Mouse (Mus musculus): ENCODE results near the gene Gdpd3.

Gene Gdpd3

DNA sequence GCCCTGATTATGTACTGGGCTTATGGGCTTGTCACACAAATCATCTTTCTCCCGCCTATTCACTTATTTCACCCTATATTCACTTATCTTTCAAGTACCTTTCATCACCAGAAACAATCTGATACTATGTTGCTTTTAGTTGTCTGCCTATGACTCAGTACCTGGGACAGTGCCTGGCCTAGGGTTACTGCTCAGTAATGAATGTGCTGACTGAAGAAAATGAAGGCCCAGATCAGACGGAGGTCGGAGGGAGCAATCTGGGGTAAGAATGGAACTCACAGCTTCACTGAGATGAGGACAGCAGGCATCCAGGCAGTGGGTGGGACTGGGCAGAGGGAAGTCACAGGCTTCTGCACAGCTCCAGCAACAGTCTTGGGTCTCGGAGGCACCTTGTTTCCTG, 41.3 kb downstream of the Gdpd3 start:
- DNase-seq (ENCODE audit: low spot score) = no peak

DNA sequence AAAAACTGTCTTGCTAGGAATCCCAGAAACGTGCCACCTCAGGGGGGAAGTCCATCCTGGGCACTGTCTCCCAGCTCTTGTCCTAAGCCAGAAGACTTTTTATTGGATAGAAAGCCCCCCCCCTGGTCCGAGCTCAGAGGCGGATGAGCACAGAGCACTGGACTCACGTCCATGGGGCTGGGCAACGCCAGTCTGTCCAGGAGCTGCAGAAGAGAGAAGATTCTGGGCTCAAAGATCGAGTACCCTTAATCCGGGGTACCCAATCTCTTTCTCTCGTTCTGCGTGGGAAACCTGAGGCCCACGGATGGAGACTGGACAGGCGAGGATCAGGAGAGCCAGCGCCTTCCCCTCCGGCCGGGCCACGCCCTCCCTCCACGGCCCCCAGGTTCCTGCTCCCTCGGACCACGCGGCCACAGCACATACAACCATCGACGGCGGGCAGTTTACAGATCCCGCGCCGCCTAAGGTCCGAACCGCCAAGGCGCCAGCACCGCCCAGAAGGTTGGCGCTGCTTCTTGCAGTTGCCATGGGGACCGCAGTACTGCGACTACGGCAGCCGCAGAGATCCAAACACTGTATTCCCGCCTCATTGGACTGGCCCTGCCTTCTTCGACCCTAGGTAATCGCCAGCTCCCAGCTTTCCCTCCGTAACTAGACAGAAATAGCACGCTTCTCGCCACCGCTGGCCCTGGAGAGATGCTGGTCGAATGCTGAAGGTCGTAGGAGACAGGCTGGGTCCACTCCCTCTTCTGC, 42.7 kb downstream of the Gdpd3 start:
- peak; percentile 83 for DNase-seq (ENCODE audit: low spot score)

DNA sequence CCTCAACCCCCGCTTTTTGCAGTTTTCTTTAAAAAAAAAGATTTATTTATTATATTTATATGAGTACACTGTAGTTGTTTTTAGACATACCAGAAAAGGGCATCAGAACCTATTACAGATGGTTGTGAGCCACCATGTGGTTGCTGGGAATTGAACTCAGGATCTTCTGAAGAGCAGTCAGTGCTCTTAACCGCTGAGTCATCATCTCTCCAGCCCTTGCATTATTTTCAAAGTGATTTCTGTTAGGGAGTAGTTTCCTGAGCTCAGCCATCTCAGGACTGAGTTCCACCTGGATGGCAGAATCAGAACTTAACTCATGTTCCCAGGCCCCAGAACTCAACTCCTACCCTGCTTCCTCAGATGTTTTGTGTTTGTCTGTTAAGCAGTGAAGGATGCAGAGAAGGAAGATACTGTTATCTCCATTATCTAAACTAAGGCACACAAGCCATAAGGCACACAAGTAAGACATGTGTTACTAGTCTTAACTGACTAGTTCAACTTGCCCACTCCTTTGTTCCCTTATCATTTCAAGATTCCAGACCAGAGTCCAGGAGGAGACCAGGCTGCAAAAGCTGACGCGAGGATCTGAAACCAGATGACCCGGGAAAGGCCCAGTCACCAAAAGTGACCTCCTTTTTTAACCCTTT, 43.7 kb downstream of the Gdpd3 start:
- no peak for DNase-seq (ENCODE audit: low spot score)

DNA sequence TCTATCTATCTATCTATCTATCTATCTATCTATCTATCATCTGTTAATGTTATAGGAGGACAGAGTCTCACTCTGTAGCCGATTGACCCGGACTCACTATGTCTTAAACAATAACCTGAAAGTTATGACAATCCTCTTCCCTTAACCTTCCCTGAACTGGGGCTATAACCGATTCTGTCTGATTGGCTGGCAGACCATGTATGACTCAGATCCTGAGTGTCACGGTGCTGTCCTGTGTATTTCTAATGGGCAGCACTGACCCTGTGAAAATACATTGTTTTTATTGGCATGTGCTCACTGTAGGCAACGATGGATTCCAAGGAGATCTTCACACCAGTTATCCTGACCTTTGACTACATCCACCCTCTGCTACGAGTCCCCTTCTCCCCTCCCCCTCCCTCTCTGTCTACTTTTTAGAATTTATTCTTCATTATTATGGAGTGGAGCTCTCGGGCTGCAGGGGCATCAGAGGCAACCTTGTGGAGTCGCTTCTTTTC, 49.6 kb downstream of the Gdpd3 start:
- no peak for DNase-seq (ENCODE audit: low spot score)

DNA sequence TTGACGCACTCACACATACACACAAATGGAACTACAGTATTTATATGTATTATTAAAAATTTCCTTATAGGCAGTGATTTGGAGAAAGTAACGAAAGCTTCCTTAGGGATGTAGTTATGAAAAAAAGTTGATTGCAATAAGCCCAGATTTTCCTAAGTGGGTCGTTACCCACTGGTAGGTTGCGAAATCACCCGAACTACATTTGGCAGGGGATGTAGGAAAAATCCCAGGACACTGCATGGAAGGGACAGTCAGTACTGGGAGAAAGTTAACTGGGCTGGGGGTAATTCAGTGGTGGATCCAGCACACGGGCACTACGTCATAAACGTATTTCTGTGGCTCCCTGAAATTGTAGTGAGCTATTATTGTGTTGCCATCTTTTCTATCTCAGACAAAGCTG, 50.4 kb downstream of the Gdpd3 start:
- no peak for DNase-seq (ENCODE audit: low spot score)

DNA sequence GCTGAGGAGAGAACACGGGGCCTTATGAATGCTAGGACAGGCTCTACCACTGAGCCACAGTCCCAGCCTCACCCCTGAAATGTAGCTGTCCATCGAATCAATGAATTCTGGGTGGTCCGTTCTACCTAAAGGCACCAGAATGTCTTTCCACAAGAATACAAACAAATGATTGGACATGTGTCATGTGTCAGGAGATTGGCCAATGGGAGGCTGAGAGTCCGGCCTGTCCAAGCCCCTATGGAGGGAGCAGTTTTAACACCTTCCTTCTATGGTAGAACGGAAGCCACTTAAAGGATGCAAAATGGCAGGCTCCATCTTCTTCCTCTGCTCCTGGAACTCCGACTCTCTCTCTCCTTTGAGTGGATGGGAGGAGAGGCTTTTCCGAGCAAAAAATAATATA, 51.5 kb downstream of the Gdpd3 start:
- DNase-seq (ENCODE audit: low spot score) = no peak

DNA sequence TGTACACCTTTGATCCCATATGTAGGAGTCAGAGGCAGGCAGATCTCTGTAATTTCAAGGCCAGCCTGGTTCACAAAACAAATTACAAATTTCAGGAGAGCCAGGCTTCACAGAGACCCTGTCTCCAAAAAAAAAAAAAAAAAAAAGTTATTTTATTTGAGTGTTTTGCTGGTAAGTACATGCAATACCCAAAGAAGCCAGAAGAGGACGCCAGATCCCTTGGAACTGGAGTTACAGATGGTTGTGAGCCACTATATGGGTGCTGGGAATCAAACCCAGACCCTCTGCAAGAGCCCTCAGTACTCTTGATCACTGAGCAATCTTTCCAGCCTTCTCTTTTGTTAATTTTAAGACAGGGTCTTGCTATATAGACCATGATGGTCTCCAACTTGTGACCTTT, 52.7 kb downstream of the Gdpd3 start:
- no peak for DNase-seq (ENCODE audit: low spot score)

DNA sequence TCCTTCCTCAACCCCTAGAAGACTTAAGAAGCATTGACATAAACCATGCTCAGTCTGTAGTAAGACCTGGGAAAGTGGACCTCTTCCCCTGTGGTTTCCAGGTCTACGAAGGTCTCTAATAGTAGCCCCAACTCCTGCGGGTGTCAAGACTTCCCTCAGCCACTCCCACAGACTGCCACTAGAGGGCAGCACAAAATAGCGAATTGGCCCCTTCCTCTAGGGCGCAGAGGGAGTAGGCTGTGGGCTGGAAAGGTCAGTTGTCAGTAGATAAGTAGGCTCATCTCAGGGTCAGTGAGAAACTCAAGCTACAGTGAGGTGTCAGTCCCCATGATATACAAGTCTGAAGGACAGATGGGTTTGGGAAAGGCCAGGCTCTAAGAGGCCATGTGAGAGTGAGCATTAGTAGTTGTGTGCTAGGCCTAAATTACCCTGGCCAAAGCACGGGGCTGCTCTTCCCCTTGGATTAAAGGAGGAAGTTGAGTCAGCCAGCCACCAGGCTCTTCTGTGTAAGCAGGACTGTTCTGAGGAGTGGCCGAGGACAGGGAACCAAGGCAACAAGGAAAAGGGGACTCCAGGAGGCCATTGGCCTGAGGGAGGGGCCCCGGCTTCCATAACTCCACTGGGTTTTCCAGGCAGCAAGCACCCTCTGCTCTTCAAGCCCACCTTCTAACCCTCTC, 55.8 kb downstream of the Gdpd3 start:
- peak; percentile 78 for DNase-seq (ENCODE audit: low spot score)

DNA sequence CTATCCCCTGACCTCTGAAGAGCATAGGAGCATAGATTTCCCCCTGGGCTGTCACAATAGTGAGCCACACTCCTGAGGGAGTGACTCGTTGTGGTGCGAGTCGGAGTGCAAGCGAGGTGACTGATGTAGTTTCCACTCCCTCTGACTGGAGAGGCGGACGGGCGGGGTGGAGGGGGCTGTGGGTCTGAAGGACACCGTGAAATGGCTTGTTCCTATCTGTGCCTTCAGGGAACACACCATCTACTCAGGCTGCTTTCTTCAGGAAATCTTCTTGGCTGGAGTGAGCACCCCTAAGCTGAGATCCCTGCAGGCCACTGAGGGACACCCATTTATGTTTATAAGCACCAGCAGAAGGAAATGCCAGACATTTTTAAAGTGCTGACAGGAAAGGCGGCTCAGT, 56.6 kb downstream of the Gdpd3 start:
- DNase-seq (ENCODE audit: low spot score) = no peak

DNA sequence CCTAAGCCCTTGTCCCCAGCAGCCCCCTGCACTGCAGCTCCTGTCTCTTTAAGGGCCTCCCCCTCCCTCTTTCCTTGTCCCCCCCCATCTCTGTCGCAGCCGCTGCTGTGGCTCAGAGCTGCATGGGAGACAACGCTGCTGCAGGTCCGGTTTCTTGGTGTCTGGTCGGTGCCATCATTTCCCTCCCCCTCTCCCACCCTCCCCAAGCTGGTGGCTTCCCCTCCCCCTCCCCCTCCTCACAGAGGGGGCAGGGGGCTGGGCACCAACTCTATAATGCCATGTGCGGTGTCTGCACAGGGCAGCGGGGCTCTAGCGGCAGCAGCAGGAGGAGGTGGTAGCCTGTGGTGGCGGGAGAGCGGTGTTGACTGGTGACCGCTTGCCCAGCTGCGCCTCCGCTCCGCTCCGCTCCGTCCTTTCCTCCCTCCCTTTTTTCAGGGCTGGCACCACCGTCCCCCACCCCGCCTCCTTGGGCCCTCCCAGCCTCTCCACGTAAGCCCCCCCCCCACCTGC, 57.1 kb downstream of the Gdpd3 start:
- DNase-seq (ENCODE audit: low spot score) = no peak

DNA sequence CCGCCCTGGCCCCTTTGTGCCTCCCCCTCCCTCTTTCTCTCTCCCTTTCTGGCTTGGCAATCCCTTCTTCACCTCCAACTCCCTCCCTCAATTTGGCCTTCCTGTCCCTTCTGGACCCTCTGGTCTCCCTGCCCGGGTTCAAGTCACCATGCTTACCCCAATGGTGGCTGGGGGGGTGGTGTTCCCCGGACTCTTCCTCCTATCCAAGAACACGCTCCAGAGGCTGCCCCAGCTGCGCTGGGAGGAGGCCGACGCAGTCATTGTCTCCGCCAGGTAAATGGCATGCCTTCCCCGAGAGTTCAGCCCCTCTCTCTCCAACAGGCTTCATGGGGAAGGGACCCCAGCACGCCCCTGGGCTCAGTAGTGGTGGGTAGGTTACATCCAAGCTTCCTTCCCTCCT, 57.8 kb downstream of the Gdpd3 start:
- no peak for DNase-seq (ENCODE audit: low spot score)

Measured in ovary, postnatal 14 days (tissue).